Mouse (Mus musculus): ENCODE measurements around the gene Gm1553.

The Gm1553 gene

GRCm38 (mm10) chr10:82492518-82492917 lies at the start of gene Gm1553:
TSS of gene Gm1553 (minus strand) at chr10:82492618.
- DNase-seq (ENCODE audit: low spot score): no peak

Data from retina, embryonic 14.5 days (tissue).